Mouse (Mus musculus): ENCODE data around the gene Retsat.

DNA sequence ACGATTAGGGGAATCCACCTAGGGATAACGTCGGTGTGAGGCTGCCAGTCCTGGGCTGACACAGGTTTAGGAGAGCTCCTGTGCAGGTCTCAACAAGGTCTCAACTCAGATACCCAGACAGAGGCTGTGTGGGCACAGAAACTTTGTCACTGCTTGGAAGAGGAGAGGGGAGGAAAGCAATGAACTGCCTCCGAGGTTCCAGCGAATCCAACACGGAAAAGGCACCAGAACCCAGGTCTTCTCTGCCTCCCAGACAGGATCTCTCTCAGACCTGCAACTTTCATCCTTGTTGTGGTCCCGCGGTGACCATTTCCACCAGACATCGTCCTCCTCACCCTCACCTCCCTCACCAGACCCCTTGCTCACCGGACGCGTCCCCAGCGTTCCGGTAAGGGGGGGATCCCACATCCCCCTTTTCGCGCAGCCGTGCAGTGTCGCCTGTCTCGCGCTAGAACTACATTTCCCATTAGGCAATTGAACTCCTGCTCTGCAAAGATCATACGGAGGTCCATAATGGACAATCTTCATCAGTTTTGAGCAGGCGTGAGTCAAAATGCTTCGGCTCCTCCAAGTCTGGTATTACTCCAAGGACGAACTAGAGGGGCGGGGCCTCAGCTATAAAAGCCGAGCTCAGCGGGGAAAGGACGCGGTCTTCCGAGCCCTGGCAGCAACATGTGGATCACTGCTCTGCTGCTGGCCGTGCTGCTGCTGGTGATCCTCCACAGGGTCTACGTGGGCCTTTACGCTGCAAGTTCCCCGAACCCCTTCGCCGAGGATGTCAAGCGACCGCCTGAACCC is at the start of gene Retsat, which contains the start of gene Elmod3:
- TF ChIP-seq EP300 (IDR thresholded peaks at IDR 0.05; ENCODE audit: low read depth), result no peak
- TF ChIP-seq CTCF (IDR thresholded peaks at IDR 0.05; ENCODE audit: low read depth), result no peak

Data from liver, embryonic 14.5 days (tissue).